Mouse (Mus musculus) midbrain, postnatal 0 days (tissue): ENCODE measurements around the gene Ipcef1. TPM values are rescaled to one million over a fixed set of nuclear protein-coding genes. Genes with fewer than 3 reads are reported as not detected.
"Not testable (repeated sequence)": the region's sequence is repeated elsewhere in the genome, so short reads cannot be mapped to it uniquely, and the experiment has no call there.

ENCODE experiments used
- ATAC-seq: fragments of 200-750 bp; cut with Nextera tagmentation; 2 replicates; pipeline ENCODE4 v1.8.0; 2017; ENCODE audit warnings: moderate number of reproducible peaks, mild to moderate bottlenecking, moderate TSS enrichment, moderate library complexity; ENCODE audit not compliant: low FRiP score
- DNase-seq: peaks from one replicate; pipeline ENCODE4 v3.0.0-alpha.2; 2015; ENCODE audit warnings: low spot score
- H3K27ac ChIP-seq: fragments of 300-500 bp; sonication (generic); 2 replicates; pipeline ENCODE4 v1.5.1; 2014; ENCODE audit warnings: low read depth, mild to moderate bottlenecking, low read length, mixed read lengths
- H3K27me3 ChIP-seq: fragments of 300-500 bp; sonication (generic); 2 replicates; pipeline ENCODE4 v1.6.1; 2014; ENCODE audit warnings: low read length, control low read depth, mixed read lengths; ENCODE audit not compliant: insufficient read depth
- H3K36me3 ChIP-seq: fragments of 300-500 bp; sonication (generic); 2 replicates; pipeline ENCODE4 v1.6.1; 2014; ENCODE audit warnings: low read length, control low read depth, mixed read lengths; ENCODE audit not compliant: insufficient read depth
- H3K4me1 ChIP-seq: fragments of 300-500 bp; sonication (generic); 2 replicates; pipeline ENCODE4 v1.6.1; 2014; ENCODE audit warnings: mild to moderate bottlenecking, control low read depth, antibody characterized with exemption, low read length, mixed read lengths; ENCODE audit not compliant: insufficient read depth
- H3K4me2 ChIP-seq: fragments of 300-500 bp; sonication (generic); 2 replicates; pipeline ENCODE4 v1.6.1; 2014; ENCODE audit warnings: low read depth, mild to moderate bottlenecking, low read length, mixed read lengths; ENCODE audit not compliant: poor library complexity, severe bottlenecking
- H3K4me3 ChIP-seq: fragments of 300-500 bp; sonication (generic); 2 replicates; pipeline ENCODE4 v1.5.1; 2014; ENCODE audit warnings: low read depth, mild to moderate bottlenecking, low read length, moderate library complexity
- H3K9ac ChIP-seq: fragments of 300-500 bp; sonication (generic); replicated peaks from 2 replicates; pipeline ENCODE4 v1.6.1; 2014; ENCODE audit warnings: mild to moderate bottlenecking, low read length, moderate library complexity, mixed read lengths; ENCODE audit not compliant: poor library complexity, severe bottlenecking
- H3K9me3 ChIP-seq: fragments of 300-500 bp; sonication (generic); 2 replicates; pipeline ENCODE4 v1.6.1; 2016; ENCODE audit warnings: low read length, control low read depth
- CTCF ChIP-seq: IDR thresholded peaks from 2 replicates; pipeline ENCODE4 v1.5.1; 2016; ENCODE audit warnings: antibody characterized with exemption, mild to moderate bottlenecking
- WGBS: fragments of 180-500 bp; shearing (Covaris S2); extraction: QIAGEN DNeasy Blood & Tissue Kit; methylation state at CpG from one replicate; pipeline ENCODE4 v1.1.7; 2014; 5-methylcytosine and 5-hydroxymethylcytosine counted together
- polyA plus RNA-seq: library from polyadenylated mRNA; unstranded; fragments of >200 nt; fragmentation: Nextera tagmentation; extraction: Ambion mirVana; gene quantifications from 2 replicates; pipeline ENCODE4 v1.2.1, GENCODE M21; 2015
- total RNA-seq: library from RNA; depleted of rRNA; stranded (reverse); fragments of >200 nt; gene quantifications from 2 replicates; pipeline ENCODE4 v1.2.3, GENCODE M21; 2014

Ipcef1 gene
- total and polyA plus RNA-seq, 2 experiments from 2014 or later, result 1.8 to 6.1 TPM

- Histone ChIP-seq H3K36me3 (no peaks in the 10 kb centered on the region), H3K27ac (no peak overlapping the region), H3K4me1 (no peaks in the 10 kb centered on the region), H3K4me3 (no peak overlapping the region), H3K4me2 (no peak overlapping the region), H3K27me3 (no peaks in the 10 kb centered on the region), H3K9me3 (no peaks in the 10 kb centered on the region), H3K9ac (no peak overlapping the region)
- DNase-seq (no peak), ATAC-seq (no peak)
- WGBS, result 82% methylated on average over 1 of the region's 1 CpGs
- no peak for TF ChIP-seq CTCF
Measured at GRCm38 (mm10) chr10:7025028-7025427, 27.2 kb downstream of the Ipcef1 start.

- Histone ChIP-seq H3K4me2 (no peak overlapping the region), H3K27ac (no peak overlapping the region), H3K4me1 (no peaks in the 10 kb centered on the region), H3K9ac (no peak overlapping the region), H3K27me3 (no peaks in the 10 kb centered on the region), H3K36me3 (no peaks in the 10 kb centered on the region), H3K9me3 (no peaks in the 10 kb centered on the region), H3K4me3 (no peak overlapping the region)
- TF ChIP-seq CTCF, result no peak
- no peak for DNase-seq
- WGBS, result 94% methylated on average over 9 of the region's 9 CpGs
- ATAC-seq, result no peak
Measured at GRCm38 (mm10) chr10:7020551-7020950, 31.7 kb downstream of the Ipcef1 start.

- Histone ChIP-seq H3K27me3 (no peaks in the 10 kb centered on the region), H3K4me3 (no peak overlapping the region), H3K9me3 (no peaks in the 10 kb centered on the region), H3K36me3 (no peaks in the 10 kb centered on the region), H3K4me1 (no peaks in the 10 kb centered on the region), H3K4me2 (no peak overlapping the region), H3K27ac (no peak overlapping the region), H3K9ac (no peak overlapping the region)
- 78% methylated on average over 7 of the region's 7 CpGs for WGBS
- no peak for TF ChIP-seq CTCF
- DNase-seq (no peak), ATAC-seq (no peak)
Measured at GRCm38 (mm10) chr10:7019781-7020386, 32.4 kb downstream of the Ipcef1 start.

DNA sequence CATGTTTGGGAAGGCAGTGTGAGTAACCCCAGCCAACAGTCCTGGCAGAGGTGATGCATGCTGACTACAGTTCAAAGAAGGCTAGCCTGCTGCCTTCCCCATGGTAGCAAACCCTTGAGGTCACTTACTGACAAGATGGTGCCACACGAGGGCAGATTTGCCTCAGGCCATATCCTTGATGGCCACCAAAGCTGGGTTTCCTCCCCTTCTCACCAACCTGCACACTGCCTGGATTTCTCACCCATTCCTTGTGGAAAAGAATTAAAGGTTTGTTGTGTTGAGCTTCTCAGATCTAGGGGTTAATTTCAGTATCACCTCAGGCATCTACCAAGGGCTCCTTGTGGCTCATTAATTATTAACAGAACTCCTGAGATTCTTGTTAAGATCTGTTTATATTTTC, 37.1 kb downstream of the Ipcef1 start:
- Histone ChIP-seq H3K9me3 (no peaks in the 10 kb centered on the region), H3K4me1 (no peaks in the 10 kb centered on the region), H3K9ac (no peak overlapping the region), H3K27ac (no peak overlapping the region), H3K4me2 (no peak overlapping the region), H3K27me3 (no peaks in the 10 kb centered on the region), H3K4me3 (no peak overlapping the region), H3K36me3 (no peaks in the 10 kb centered on the region)
- no peak for ATAC-seq
- no peak for DNase-seq
- 0 out of 2 replicates have a peak, but pooled peaks have one; percentile 12 for TF ChIP-seq CTCF
- 46% methylated on average over 1 of the region's 1 CpGs for whole genome bisulfite sequencing

DNA sequence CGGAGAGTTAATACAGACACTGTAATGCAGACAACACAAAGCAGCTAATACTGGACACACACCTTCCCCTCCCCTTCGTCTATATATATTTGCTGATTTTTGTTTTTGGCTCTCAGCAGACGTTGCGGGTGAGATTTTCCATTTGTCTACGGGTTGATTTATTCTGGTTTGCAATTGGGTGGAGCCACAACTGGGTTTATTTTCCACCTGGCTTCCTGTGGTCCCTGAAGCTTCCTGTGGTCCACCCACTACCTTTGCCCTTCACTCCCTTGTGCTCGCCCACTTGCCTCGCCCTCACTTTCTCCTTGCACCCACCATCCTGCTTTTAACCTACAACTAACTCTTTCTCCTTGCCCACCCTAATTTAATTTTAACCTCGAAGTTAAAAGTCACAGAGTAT, 41.7 kb downstream of the Ipcef1 start:
- WGBS, result 88% methylated on average over 8 of the region's 8 CpGs
- TF ChIP-seq CTCF, result no peak
- no peak for DNase-seq
- Histone ChIP-seq H3K4me2 (no peak overlapping the region), H3K9me3 (no peaks in the 10 kb centered on the region), H3K36me3 (no peaks in the 10 kb centered on the region), H3K4me1 (no peaks in the 10 kb centered on the region), H3K27me3 (no peaks in the 10 kb centered on the region), H3K4me3 (no peak overlapping the region), H3K27ac (no peak overlapping the region), H3K9ac (no peak overlapping the region)
- no peak for ATAC-seq

DNA sequence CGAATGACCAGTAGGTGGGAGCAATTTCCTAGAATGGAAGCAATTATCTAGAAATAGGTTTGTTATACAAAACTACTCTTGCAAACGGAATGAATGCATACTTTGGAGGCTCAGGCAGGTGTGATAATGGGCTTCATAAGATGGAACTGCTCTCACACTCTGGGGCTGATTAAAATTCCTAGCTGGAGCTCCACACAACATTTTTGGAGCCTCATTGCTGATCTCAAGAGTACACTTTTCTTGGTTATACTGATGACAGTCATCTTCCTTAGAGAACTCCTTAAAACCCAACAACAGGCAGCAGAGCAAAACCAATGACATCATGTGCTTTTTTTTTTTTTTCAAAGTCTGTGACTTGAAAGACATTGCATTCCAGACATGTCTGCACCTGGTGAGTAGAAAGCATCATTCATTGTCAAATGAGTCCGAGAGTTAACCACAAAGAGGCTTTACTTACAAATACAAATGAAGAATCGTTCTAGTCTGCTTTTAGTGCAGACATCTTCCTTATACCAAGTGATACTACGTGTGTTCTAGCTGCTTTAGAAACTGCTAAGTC, 47.2 kb downstream of the Ipcef1 start:
- H3K9me3 ChIP-seq, result no peaks in the 10 kb centered on the region
- DNase-seq (peak; percentile 40), ATAC-seq (no peak)
- no peaks in the 10 kb centered on the region for H3K27me3 ChIP-seq
- peak; percentile 34 for TF ChIP-seq CTCF
- H3K36me3 ChIP-seq, result no peaks in the 10 kb centered on the region
- WGBS, result 55% methylated on average over 5 of the region's 5 CpGs
- no peak overlapping the region for H3K4me3 ChIP-seq
- H3K27ac ChIP-seq, result no peak overlapping the region
- no peak overlapping the region for H3K4me2 ChIP-seq
- no peak overlapping the region for H3K9ac ChIP-seq
- H3K4me1 ChIP-seq, result no peaks in the 10 kb centered on the region

DNA sequence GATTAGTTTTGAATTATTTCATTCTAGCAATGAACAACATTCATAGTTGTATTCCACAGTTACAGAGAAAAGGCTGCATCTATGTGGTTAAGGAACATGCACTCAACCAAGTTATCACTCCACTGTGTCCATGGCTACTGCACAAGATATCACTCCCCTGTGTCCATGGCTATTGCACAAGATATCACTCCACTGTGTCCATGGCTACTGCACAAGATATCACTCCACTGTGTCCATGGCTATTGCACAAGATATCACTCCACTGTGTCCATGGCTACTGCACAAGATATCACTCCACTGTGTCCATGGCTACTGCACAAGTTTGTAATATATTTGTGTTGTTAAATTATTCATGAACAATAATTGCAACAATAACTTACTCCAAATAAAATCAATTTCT, 48.4 kb downstream of the Ipcef1 start:
- not testable (repeated sequence) for H3K36me3 ChIP-seq, H3K9ac ChIP-seq, DNase-seq, H3K4me3 ChIP-seq, H3K27ac ChIP-seq, H3K4me1 ChIP-seq, H3K4me2 ChIP-seq, H3K9me3 ChIP-seq, ATAC-seq, H3K27me3 ChIP-seq
